Mouse (Mus musculus): ENCODE results near the gene Tfap4. TPM values are rescaled to one million over a fixed set of nuclear protein-coding genes. Genes with fewer than 3 reads are reported as not detected.
A peak's percentile ranks its signal among the peaks of the same experiment; 100 is the strongest.

The Tfap4 gene
- polyA plus RNA-seq, 1 experiment from 2014 or later, result 8.1 TPM

DNA sequence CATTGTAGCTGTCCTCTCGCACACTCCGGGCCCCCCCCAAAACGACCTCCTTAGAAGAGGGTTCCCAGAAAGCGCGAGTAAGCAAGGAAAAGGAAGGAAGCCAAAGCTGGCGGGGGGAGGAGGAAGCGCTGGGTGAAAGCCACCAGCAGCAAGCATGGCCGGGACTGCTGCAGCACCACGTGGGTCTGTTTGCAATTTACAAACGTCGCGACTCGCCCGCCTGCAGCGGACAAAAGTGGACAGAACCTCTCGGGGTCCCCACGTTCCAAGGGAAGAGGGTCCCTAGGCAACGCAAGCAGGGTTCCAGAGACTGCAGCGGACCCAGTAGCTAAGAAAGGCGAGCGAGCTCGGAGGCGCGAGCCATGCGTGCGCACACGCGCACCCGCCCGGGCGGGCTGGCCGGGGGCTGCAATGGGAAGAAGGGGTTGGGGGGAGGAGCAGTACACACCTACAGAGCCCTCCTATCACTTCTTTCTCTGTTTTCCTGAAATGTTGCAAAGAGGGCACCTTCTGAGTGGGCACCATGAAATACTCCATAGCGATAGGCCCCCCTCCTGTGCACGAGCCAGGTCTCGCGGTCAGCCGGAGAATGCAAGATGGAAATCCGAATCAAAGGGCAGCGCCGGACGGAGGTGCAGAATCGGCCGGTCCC is 548 bp downstream of the Tfap4 start:
- no peaks in the 10 kb centered on the region for H3K36me3 ChIP-seq (ENCODE audit: control insufficient read depth, insufficient read depth)
- peak; percentile 29 for ATAC-seq (replicated peaks; ENCODE audit: extremely low read depth, insufficient read depth, low FRiP score)
- under 1% methylated on average over 43 of the region's 43 CpGs for WGBS
- no peaks in the 10 kb centered on the region for H3K9me3 ChIP-seq (replicated peaks; ENCODE audit: control insufficient read depth, low read length)
- H3K4me2 ChIP-seq (ENCODE audit: low read depth, low read length), result peak overlapping the region; percentile 99
- H3K9ac ChIP-seq (ENCODE audit: low read length), result peak overlapping the region; percentile 85
- H3K27ac ChIP-seq (ENCODE audit: low read length), result peak overlapping the region; percentile 90
- peak overlapping the region; percentile 87 for H3K4me3 ChIP-seq (ENCODE audit: low read length)
- H3K27me3 ChIP-seq (ENCODE audit: control insufficient read depth, insufficient read depth, low read length), result no peaks in the 10 kb centered on the region
- peaks cover 22% of the 10 kb centered on the region for H3K4me1 ChIP-seq (ENCODE audit: control insufficient read depth, insufficient read depth, low read length)

DNA sequence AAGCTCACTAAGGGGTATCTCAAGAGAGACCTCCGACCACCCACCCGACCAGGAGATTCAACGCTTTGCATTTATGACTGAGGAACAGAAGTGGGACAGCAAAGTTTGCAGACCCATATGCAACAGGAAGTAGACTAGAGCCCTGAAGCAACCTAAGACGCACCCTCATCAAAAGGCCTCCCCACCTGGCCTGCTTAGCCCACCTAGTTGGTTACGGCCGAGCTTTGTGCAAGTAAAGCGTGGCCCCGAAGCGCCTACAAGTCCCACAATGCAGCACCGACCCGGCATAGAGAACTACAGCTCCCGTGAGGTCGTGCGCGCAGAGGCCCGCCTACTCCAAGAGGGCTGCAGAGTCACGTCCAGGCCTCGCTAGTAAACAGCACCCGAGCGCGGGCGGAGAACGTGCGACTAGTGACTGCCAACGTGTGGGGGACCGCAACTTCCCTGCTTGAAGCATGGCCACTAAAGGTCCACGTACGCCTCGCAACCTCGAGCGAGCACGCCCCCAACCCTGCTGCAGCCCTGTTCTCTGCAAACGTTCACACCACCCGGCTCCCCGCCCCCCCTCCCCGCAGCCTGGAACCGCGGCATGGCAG is 1.2 kb downstream of the Tfap4 start:
- peak overlapping the region; percentile 85 for H3K9ac ChIP-seq (ENCODE audit: low read length)
- H3K4me3 ChIP-seq (ENCODE audit: low read length), result peak overlapping the region; percentile 87
- H3K4me2 ChIP-seq (ENCODE audit: low read depth, low read length), result peak overlapping the region; percentile 99
- ATAC-seq (replicated peaks; ENCODE audit: extremely low read depth, insufficient read depth, low FRiP score), result peak; percentile 89
- peak overlapping the region; percentile 90 for H3K27ac ChIP-seq (ENCODE audit: low read length)
- no peaks in the 10 kb centered on the region for H3K9me3 ChIP-seq (replicated peaks; ENCODE audit: control insufficient read depth, low read length)
- no peaks in the 10 kb centered on the region for H3K27me3 ChIP-seq (ENCODE audit: control insufficient read depth, insufficient read depth, low read length)
- WGBS, result under 1% methylated on average over 38 of the region's 38 CpGs
- no peaks in the 10 kb centered on the region for H3K36me3 ChIP-seq (ENCODE audit: control insufficient read depth, insufficient read depth)
- peaks cover 26% of the 10 kb centered on the region for H3K4me1 ChIP-seq (ENCODE audit: control insufficient read depth, insufficient read depth, low read length)

DNA sequence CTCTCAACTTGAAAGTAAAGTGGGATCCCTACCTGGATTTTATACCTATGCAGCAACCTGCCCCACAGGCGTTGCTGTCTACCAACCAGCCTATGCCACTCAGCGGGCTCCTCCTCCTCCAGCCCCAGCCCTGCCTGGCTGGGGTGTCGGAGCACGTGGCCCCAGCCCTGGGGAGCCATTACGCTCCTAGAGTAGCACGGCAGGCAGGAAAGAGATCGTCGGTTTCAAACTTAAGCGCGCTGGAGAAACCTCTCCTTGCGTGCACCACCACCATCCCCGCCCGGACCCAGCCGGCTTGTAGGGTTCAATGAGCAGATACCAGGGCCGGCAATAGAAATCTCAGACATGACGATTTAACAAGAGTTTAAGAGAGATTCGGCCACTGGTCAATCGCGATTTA is 1.7 kb downstream of the Tfap4 start:
- no peaks in the 10 kb centered on the region for H3K27me3 ChIP-seq (ENCODE audit: control insufficient read depth, insufficient read depth, low read length)
- H3K27ac ChIP-seq (ENCODE audit: low read length), result peak overlapping the region; percentile 90
- H3K4me2 ChIP-seq (ENCODE audit: low read depth, low read length), result peak overlapping the region; percentile 99
- peak overlapping the region; percentile 87 for H3K4me3 ChIP-seq (ENCODE audit: low read length)
- no peaks in the 10 kb centered on the region for H3K36me3 ChIP-seq (ENCODE audit: control insufficient read depth, insufficient read depth)
- peak overlapping the region; percentile 85 for H3K9ac ChIP-seq (ENCODE audit: low read length)
- peaks cover 32% of the 10 kb centered on the region for H3K4me1 ChIP-seq (ENCODE audit: control insufficient read depth, insufficient read depth, low read length)
- WGBS, result under 1% methylated on average over 19 of the region's 19 CpGs
- peak; percentile 61 for ATAC-seq (replicated peaks; ENCODE audit: extremely low read depth, insufficient read depth, low FRiP score)
- H3K9me3 ChIP-seq (replicated peaks; ENCODE audit: control insufficient read depth, low read length), result no peaks in the 10 kb centered on the region

DNA sequence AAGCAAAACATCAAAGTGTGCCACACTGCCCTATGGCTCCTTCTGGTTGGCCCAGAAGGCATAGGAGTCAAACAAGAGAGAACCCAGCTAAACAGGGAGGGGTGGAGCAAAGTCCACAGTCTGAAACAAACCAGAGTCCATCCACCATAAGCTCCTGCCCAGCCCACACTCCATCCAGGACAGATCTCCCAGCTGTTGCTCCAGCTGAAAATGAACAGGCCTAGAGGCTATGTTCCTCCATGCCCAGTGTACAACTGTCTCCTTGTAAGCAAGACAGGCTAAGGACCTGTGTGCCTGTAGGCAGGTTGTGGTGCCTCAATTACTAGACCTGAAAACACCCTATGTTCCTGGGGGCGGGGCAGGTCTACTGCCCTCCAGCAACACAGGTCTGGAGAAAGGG is 2.6 kb downstream of the Tfap4 start:
- Histone ChIP-seq H3K9me3 (replicated peaks; ENCODE audit: control insufficient read depth, low read length) (no peaks in the 10 kb centered on the region), H3K27me3 (ENCODE audit: control insufficient read depth, insufficient read depth, low read length) (no peaks in the 10 kb centered on the region), H3K4me3 (ENCODE audit: low read length) (no peak overlapping the region), H3K4me2 (ENCODE audit: low read depth, low read length) (peak overlapping the region; percentile 99), H3K36me3 (ENCODE audit: control insufficient read depth, insufficient read depth) (no peaks in the 10 kb centered on the region), H3K4me1 (ENCODE audit: control insufficient read depth, insufficient read depth, low read length) (peaks cover 35% of the 10 kb centered on the region), H3K27ac (ENCODE audit: low read length) (peak overlapping the region; percentile 90; the same call in 1 of the 2 replicates), H3K9ac (ENCODE audit: low read length) (peak overlapping the region; percentile 85; the same call in 1 of the 2 replicates)
- WGBS, result 83% methylated on average over 1 of the region's 1 CpGs
- no peak for ATAC-seq (replicated peaks; ENCODE audit: extremely low read depth, insufficient read depth, low FRiP score)

DNA sequence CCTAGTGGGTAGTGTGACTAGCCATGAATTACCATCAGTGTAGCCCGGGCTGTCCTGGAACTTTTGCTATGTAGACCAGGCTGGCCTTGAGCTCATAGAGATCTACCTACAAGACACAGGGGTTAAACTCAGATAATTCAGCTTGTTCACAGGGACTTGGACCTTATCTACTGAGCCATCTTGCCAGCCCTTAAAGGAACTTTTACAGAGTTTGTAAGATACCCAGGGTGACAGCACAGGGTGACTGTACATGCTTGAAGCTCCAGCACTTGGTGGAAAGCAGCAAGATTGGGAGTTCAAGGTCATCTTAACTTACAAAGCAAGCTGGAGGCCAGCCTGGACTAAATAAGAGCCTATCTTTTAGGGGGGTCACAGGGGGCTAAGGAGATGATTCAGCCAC is 4.1 kb downstream of the Tfap4 start:
- Histone ChIP-seq H3K36me3 (ENCODE audit: control insufficient read depth, insufficient read depth) (peaks cover 4% of the 10 kb centered on the region; the same call in 1 of the 2 replicates), H3K9ac (ENCODE audit: low read length) (no peak overlapping the region), H3K27ac (ENCODE audit: low read length) (no peak overlapping the region), H3K4me2 (ENCODE audit: low read depth, low read length) (no peak overlapping the region), H3K4me3 (ENCODE audit: low read length) (no peak overlapping the region), H3K27me3 (ENCODE audit: control insufficient read depth, insufficient read depth, low read length) (no peaks in the 10 kb centered on the region), H3K9me3 (replicated peaks; ENCODE audit: control insufficient read depth, low read length) (no peaks in the 10 kb centered on the region), H3K4me1 (ENCODE audit: control insufficient read depth, insufficient read depth, low read length) (peaks cover 33% of the 10 kb centered on the region)
- WGBS, result 95% methylated on average over 1 of the region's 1 CpGs
- no peak for ATAC-seq (replicated peaks; ENCODE audit: extremely low read depth, insufficient read depth, low FRiP score)

DNA sequence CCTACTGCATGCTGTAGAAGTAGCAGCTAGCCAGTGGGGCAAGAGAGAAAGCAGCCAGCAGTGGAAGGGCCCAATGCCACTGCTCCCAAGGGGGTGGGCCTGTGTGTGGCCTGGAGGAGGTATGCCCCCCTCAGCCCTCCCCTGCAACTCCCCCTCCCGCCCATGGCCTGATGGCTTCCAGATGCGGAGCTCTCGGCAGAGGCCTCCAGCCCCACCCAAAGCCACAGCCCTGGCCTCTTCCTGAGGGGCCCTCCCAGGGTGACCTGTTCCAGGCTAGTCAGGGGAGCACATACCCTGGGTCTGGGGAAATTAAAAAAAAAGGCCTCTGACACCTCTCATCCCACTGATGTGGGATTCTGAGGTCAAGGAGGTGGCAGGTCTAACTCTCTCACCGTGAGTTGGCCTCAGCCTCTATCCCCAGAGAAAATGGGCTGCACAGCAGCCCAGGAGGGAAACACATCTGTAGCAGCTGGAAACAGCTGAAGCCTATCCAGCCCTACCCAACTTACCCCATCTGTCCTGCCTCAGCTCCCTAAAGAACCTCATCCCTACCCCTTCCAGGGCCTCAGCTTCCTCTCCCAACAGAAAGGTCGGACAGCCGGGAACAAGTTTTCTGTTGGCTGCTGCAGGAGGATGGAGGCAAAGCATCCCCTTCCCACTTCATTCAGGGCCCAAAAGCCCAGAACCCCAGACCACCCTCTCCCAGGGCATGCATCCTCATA is 6.7 kb downstream of the Tfap4 start:
- H3K4me3 ChIP-seq (ENCODE audit: low read length), result no peak overlapping the region
- H3K36me3 ChIP-seq (ENCODE audit: control insufficient read depth, insufficient read depth), result peaks cover 17% of the 10 kb centered on the region; the same call in 1 of the 2 replicates
- no peaks in the 10 kb centered on the region for H3K27me3 ChIP-seq (ENCODE audit: control insufficient read depth, insufficient read depth, low read length)
- no peak; the same call in 1 of the 2 replicates for ATAC-seq (replicated peaks; ENCODE audit: extremely low read depth, insufficient read depth, low FRiP score)
- peak overlapping the region; percentile 30 for H3K9ac ChIP-seq (ENCODE audit: low read length)
- peaks cover 31% of the 10 kb centered on the region for H3K4me1 ChIP-seq (ENCODE audit: control insufficient read depth, insufficient read depth, low read length)
- no peak overlapping the region for H3K27ac ChIP-seq (ENCODE audit: low read length)
- H3K9me3 ChIP-seq (replicated peaks; ENCODE audit: control insufficient read depth, low read length), result no peaks in the 10 kb centered on the region
- WGBS, result 40% methylated on average over 6 of the region's 6 CpGs
- H3K4me2 ChIP-seq (ENCODE audit: low read depth, low read length), result no peak overlapping the region

DNA sequence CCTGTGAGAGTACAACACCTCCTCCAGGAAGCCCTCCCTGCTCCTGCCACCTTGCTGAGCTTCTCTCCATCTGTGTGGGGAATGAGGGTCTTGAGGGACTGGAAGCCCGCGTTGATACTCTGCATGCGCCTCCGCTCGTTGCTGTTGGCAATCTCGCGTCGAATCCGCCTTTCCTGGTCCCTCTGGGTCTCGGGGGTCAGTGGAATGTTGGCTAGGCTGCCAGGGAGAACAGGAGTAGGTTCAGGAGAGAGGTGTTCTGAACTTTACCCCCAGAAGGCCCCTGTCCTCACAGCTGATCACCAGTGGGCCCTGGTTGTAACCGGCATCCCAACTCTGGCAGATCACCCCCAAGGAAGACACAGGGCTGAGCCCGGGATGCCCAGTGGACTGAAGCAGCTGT is 7.8 kb downstream of the Tfap4 start:
- peaks cover 20% of the 10 kb centered on the region for H3K36me3 ChIP-seq (ENCODE audit: control insufficient read depth, insufficient read depth)
- H3K27me3 ChIP-seq (ENCODE audit: control insufficient read depth, insufficient read depth, low read length), result no peaks in the 10 kb centered on the region
- H3K9me3 ChIP-seq (replicated peaks; ENCODE audit: control insufficient read depth, low read length), result no peaks in the 10 kb centered on the region
- 93% methylated on average over 12 of the region's 12 CpGs for WGBS
- H3K4me2 ChIP-seq (ENCODE audit: low read depth, low read length), result no peak overlapping the region
- ATAC-seq (replicated peaks; ENCODE audit: extremely low read depth, insufficient read depth, low FRiP score), result no peak
- no peak overlapping the region for H3K4me3 ChIP-seq (ENCODE audit: low read length)
- peaks cover 20% of the 10 kb centered on the region for H3K4me1 ChIP-seq (ENCODE audit: control insufficient read depth, insufficient read depth, low read length)
- H3K9ac ChIP-seq (ENCODE audit: low read length), result no peak overlapping the region
- H3K27ac ChIP-seq (ENCODE audit: low read length), result no peak overlapping the region

DNA sequence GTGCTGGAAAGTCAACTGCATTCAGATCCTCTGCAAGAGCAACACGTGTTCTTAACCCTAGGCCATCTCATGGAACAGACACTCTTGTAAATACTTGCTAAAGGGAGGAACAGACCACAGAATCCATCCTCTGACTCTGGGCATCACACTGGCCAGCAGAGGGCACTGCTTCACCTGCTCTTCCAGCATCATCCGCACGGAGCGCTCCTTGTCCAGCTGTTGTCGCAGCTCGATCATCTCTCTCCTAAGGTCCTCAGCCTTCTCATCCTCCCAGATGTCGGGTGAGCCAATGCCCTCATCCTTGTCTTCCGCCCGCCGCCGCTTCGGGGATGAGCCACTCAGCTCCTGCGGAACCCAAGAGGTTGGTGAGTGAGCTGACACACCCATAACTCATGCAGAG is 8.6 kb downstream of the Tfap4 start:
- Histone ChIP-seq H3K36me3 (ENCODE audit: control insufficient read depth, insufficient read depth) (peaks cover 24% of the 10 kb centered on the region), H3K4me2 (ENCODE audit: low read depth, low read length) (no peak overlapping the region), H3K27me3 (ENCODE audit: control insufficient read depth, insufficient read depth, low read length) (no peaks in the 10 kb centered on the region), H3K4me3 (ENCODE audit: low read length) (no peak overlapping the region), H3K9ac (ENCODE audit: low read length) (no peak overlapping the region), H3K27ac (ENCODE audit: low read length) (no peak overlapping the region), H3K4me1 (ENCODE audit: control insufficient read depth, insufficient read depth, low read length) (peaks cover 15% of the 10 kb centered on the region), H3K9me3 (replicated peaks; ENCODE audit: control insufficient read depth, low read length) (no peaks in the 10 kb centered on the region)
- WGBS, result 30% methylated on average over 13 of the region's 13 CpGs
- peak; percentile 65; the same call in 1 of the 2 replicates for ATAC-seq (replicated peaks; ENCODE audit: extremely low read depth, insufficient read depth, low FRiP score)
